Mouse (Mus musculus) olfactory bulb, adult 2 months (tissue): ENCODE results near the gene Tmem117.

Experiments used
- CTCF ChIP-seq: fragments of 200-500 bp; IDR thresholded peaks from 2 replicates; pipeline ENCODE4 v1.5.1; 2012; ENCODE audit warnings: low read depth, mild to moderate bottlenecking, low read length, moderate library complexity; ENCODE audit not compliant: insufficient read depth
- POLR2A ChIP-seq: fragments of 200-500 bp; IDR thresholded peaks from 2 replicates; pipeline ENCODE4 v1.6.1; 2012; ENCODE audit warnings: mild to moderate bottlenecking, low read depth, low read length, moderate library complexity; ENCODE audit not compliant: insufficient read depth

DNA sequence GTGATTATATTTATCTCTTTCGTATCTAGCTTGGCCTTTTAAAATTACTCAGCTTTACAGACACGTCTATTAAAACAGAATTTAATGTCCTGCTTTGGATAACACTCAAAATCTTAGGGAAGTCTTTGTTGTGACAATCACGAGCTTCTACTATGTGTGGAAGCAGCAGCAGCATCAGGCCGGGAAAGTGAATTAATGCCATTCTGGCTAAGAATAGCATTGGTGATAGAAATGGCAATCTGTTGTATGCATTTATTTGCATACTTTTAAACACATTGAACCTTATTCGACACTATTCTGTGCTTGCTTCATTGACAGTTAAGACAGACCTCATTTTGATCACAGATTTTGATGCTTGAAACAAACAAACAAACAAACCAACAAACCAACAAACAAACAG is 239.3 kb downstream of the Tmem117 start:
- no peak for TF ChIP-seq POLR2A
- TF ChIP-seq CTCF: no peak
